Mouse (Mus musculus) hindbrain, embryonic 11.5 days (tissue): Measurements from ENCODE around the gene Mei1. TPM values are rescaled to one million over a fixed set of nuclear protein-coding genes. Genes with fewer than 3 reads are reported as not detected.
A peak's percentile ranks its signal among the peaks of the same experiment; 100 is the strongest.

Experiments used
- ATAC-seq: fragments of 200-750 bp; cut with Nextera tagmentation; 2 replicates; pipeline ENCODE4 v1.8.0; 2017; ENCODE audit warnings: mild to moderate bottlenecking, moderate TSS enrichment, moderate library complexity; ENCODE audit not compliant: low FRiP score
- DNase-seq: peaks from one replicate; pipeline ENCODE4 v3.0.0-alpha.2; 2015; ENCODE audit warnings: low spot score
- H3K27ac ChIP-seq: fragments of 300-500 bp; sonication (generic); 2 replicates; pipeline ENCODE4 v1.5.1; 2014; ENCODE audit warnings: mild to moderate bottlenecking, low read depth, low read length
- H3K27me3 ChIP-seq: fragments of 300-500 bp; sonication (generic); 2 replicates; pipeline ENCODE4 v1.6.1; 2014; ENCODE audit warnings: mild to moderate bottlenecking, low read length, moderate library complexity, mixed read lengths; ENCODE audit not compliant: control insufficient read depth, insufficient read depth
- H3K36me3 ChIP-seq: fragments of 300-500 bp; sonication (generic); 2 replicates; pipeline ENCODE4 v1.6.1; 2014; ENCODE audit warnings: mild to moderate bottlenecking, low read length, moderate library complexity, mixed read lengths; ENCODE audit not compliant: control insufficient read depth, insufficient read depth
- H3K4me1 ChIP-seq: fragments of 300-500 bp; sonication (generic); replicated peaks from 2 replicates; pipeline ENCODE4 v1.6.1; 2014; ENCODE audit warnings: low read length, mixed read lengths; ENCODE audit not compliant: control insufficient read depth, insufficient read depth
- H3K4me2 ChIP-seq: fragments of 300-500 bp; sonication (generic); replicated peaks from 2 replicates; pipeline ENCODE4 v1.6.1; 2014; ENCODE audit warnings: mild to moderate bottlenecking, low read depth, low read length
- H3K4me3 ChIP-seq: fragments of 300-500 bp; sonication (generic); 2 replicates; pipeline ENCODE4 v1.5.1; 2014; ENCODE audit warnings: low read depth, low read length
- H3K9ac ChIP-seq: fragments of 300-500 bp; sonication (generic); 2 replicates; pipeline ENCODE4 v1.6.1; 2014; ENCODE audit warnings: low read depth, low read length
- H3K9me3 ChIP-seq: fragments of 300-500 bp; sonication (generic); 2 replicates; pipeline ENCODE4 v1.6.1; 2016; ENCODE audit warnings: low read length; ENCODE audit not compliant: control insufficient read depth
- WGBS: fragments of 180-500 bp; shearing (Covaris S2); extraction: QIAGEN DNeasy Blood & Tissue Kit; methylation state at CpG from one replicate; pipeline ENCODE4 v1.1.7; 2014; 5-methylcytosine and 5-hydroxymethylcytosine counted together
- polyA plus RNA-seq: library from polyadenylated mRNA; unstranded; fragments of >200 nt; fragmentation: Nextera tagmentation; extraction: Ambion mirVana; gene quantifications from 2 replicates; pipeline ENCODE4 v1.2.1, GENCODE M21; 2014

The Mei1 gene
- polyA plus RNA-seq, 1 experiment from 2014 or later, result not detected

GRCm38 (mm10) chr15:82140355-82140754, 70.6 kb downstream of the Mei1 start:
- Histone ChIP-seq H3K36me3 (peaks cover 3% of the 10 kb centered on the region; the same call in 1 of the 2 replicates), H3K4me2 (no peak overlapping the region), H3K4me1 (0 out of 2 replicates have a peak, but pooled peaks cover 2% of the 10 kb centered on the region), H3K27ac (no peak overlapping the region), H3K27me3 (no peaks in the 10 kb centered on the region), H3K4me3 (no peak overlapping the region), H3K9me3 (no peaks in the 10 kb centered on the region), H3K9ac (no peak overlapping the region)
- no peak for ATAC-seq
- 85% methylated on average over 3 of the region's 3 CpGs for WGBS
- DNase-seq, result no peak

GRCm38 (mm10) chr15:82144157-82144556, 74.4 kb downstream of the Mei1 start:
- Histone ChIP-seq H3K9me3 (no peaks in the 10 kb centered on the region), H3K9ac (no peak overlapping the region), H3K27me3 (no peaks in the 10 kb centered on the region), H3K4me3 (no peak overlapping the region), H3K4me1 (0 out of 2 replicates have a peak, but pooled peaks cover 2% of the 10 kb centered on the region), H3K27ac (peak overlapping the region; percentile 39; the same call in 1 of the 2 replicates), H3K36me3 (peaks cover 3% of the 10 kb centered on the region; the same call in 1 of the 2 replicates), H3K4me2 (no peak overlapping the region)
- WGBS, result 88% methylated on average over 5 of the region's 5 CpGs
- no peak for DNase-seq
- ATAC-seq, result no peak

- WGBS, result 59% methylated on average over 2 of the region's 2 CpGs
- H3K9ac ChIP-seq, result no peak overlapping the region
- H3K27ac ChIP-seq, result peak overlapping the region; percentile 90
- no peak overlapping the region for H3K4me2 ChIP-seq
- ATAC-seq, result no peak
- H3K4me3 ChIP-seq, result no peak overlapping the region
- H3K27me3 ChIP-seq, result no peaks in the 10 kb centered on the region
- peaks cover 3% of the 10 kb centered on the region; the same call in 1 of the 2 replicates for H3K36me3 ChIP-seq
- H3K9me3 ChIP-seq, result no peaks in the 10 kb centered on the region
- 0 out of 2 replicates have a peak, but pooled peaks cover 2% of the 10 kb centered on the region for H3K4me1 ChIP-seq
- DNase-seq, result no peak
These were observed 75.6 kb downstream of the Mei1 start for GRCm38 (mm10) chr15:82145408-82145807.

GRCm38 (mm10) chr15:82145851-82146769, 76.3 kb downstream of the Mei1 start:
- Histone ChIP-seq H3K36me3 (peaks cover 1% of the 10 kb centered on the region; the same call in 1 of the 2 replicates), H3K4me2 (peak overlapping the region; percentile 34), H3K27me3 (no peaks in the 10 kb centered on the region), H3K27ac (peak overlapping the region; percentile 90), H3K4me1 (0 out of 2 replicates have a peak, but pooled peaks cover 2% of the 10 kb centered on the region), H3K4me3 (peak overlapping the region; percentile 12; the same call in 1 of the 2 replicates), H3K9me3 (no peaks in the 10 kb centered on the region), H3K9ac (peak overlapping the region; percentile 35; the same call in 1 of the 2 replicates)
- 23% methylated on average over 11 of the region's 11 CpGs for WGBS
- ATAC-seq, result no peak; the same call in 1 of the 2 replicates
- peak; percentile 28 for DNase-seq

- Histone ChIP-seq H3K27me3 (no peaks in the 10 kb centered on the region), H3K27ac (peak within 1 kb of the TSS; percentile 98), H3K4me2 (peak within 1 kb of the TSS; percentile 69), H3K4me3 (peak within 1 kb of the TSS; percentile 90), H3K9me3 (no peaks in the 10 kb centered on the region), H3K4me1 (0 out of 2 replicates have a peak, but pooled peaks cover 2% of the 10 kb centered on the region), H3K36me3 (no peaks in the 10 kb centered on the region), H3K9ac (peak within 1 kb of the TSS; percentile 93)
- peak; percentile 99 for DNase-seq
- WGBS, result 1% methylated on average over 47 of the region's 79 CpGs
- ATAC-seq, result peak; percentile 97
These were observed 77.2 kb downstream of the Mei1 start, which contains the start of gene Srebf2 for GRCm38 (mm10) chr15:82146770-82147610. TSS of gene Srebf2 (plus strand) at chr15:82147181.

GRCm38 (mm10) chr15:82147611-82148111, 77.9 kb downstream of the Mei1 start:
- peak overlapping the region; percentile 69 for H3K4me2 ChIP-seq
- H3K36me3 ChIP-seq, result no peaks in the 10 kb centered on the region
- DNase-seq, result peak; percentile 74
- WGBS, result under 1% methylated on average over 38 of the region's 50 CpGs
- ATAC-seq, result peak; percentile 2
- H3K27ac ChIP-seq, result peak overlapping the region; percentile 98
- peak overlapping the region; percentile 90 for H3K4me3 ChIP-seq
- H3K9ac ChIP-seq, result peak overlapping the region; percentile 93
- 0 out of 2 replicates have a peak, but pooled peaks cover 2% of the 10 kb centered on the region for H3K4me1 ChIP-seq
- no peaks in the 10 kb centered on the region for H3K9me3 ChIP-seq
- H3K27me3 ChIP-seq, result no peaks in the 10 kb centered on the region

- Histone ChIP-seq H3K4me2 (peak overlapping the region; percentile 69), H3K9me3 (no peaks in the 10 kb centered on the region), H3K4me3 (peak overlapping the region; percentile 90), H3K36me3 (no peaks in the 10 kb centered on the region), H3K9ac (peak overlapping the region; percentile 93), H3K27ac (no peak overlapping the region), H3K4me1 (0 out of 2 replicates have a peak, but pooled peaks cover 2% of the 10 kb centered on the region), H3K27me3 (no peaks in the 10 kb centered on the region)
- ATAC-seq, result no peak
- no peak for DNase-seq
- 39% methylated on average over 9 of the region's 9 CpGs for WGBS
These were observed 78.7 kb downstream of the Mei1 start for GRCm38 (mm10) chr15:82148510-82148911.

- ATAC-seq (no peak), DNase-seq (no peak)
- Histone ChIP-seq H3K27me3 (no peaks in the 10 kb centered on the region), H3K4me2 (no peak overlapping the region), H3K36me3 (no peaks in the 10 kb centered on the region), H3K4me1 (no peaks in the 10 kb centered on the region), H3K9ac (no peak overlapping the region), H3K27ac (no peak overlapping the region), H3K9me3 (no peaks in the 10 kb centered on the region), H3K4me3 (no peak overlapping the region)
These were observed 80.2 kb downstream of the Mei1 start for GRCm38 (mm10) chr15:82150042-82150441.
